Mouse (Mus musculus): Measurements from ENCODE around the gene Ube2e1. TPM values are rescaled to one million over a fixed set of nuclear protein-coding genes. Genes with fewer than 3 reads are reported as not detected.
"Not testable (repeated sequence)": the region's sequence is repeated elsewhere in the genome, so short reads cannot be mapped to it uniquely, and the experiment has no call there.

Gene Ube2e1
- polyA plus RNA-seq, 1 experiment: 90.5 TPM

- no peak for DNase-seq (ENCODE audit: low spot score)
Measured at GRCm38 (mm10) chr14:18317457-18318411, 13.9 kb downstream of the Ube2e1 start.

- no peak for DNase-seq (ENCODE audit: low spot score)
Measured at GRCm38 (mm10) chr14:18304165-18304564, 27.5 kb downstream of the Ube2e1 start.

- no peak for DNase-seq (ENCODE audit: low spot score)
Measured at GRCm38 (mm10) chr14:18303262-18303661, 28.4 kb downstream of the Ube2e1 start.

- DNase-seq (ENCODE audit: low spot score): no peak
Measured at GRCm38 (mm10) chr14:18302750-18303149, 28.9 kb downstream of the Ube2e1 start.

GRCm38 (mm10) chr14:18301591-18301990 lies 30.1 kb downstream of the Ube2e1 start:
- DNase-seq (ENCODE audit: low spot score): no peak

GRCm38 (mm10) chr14:18300676-18301075 lies 31.0 kb downstream of the Ube2e1 start:
- DNase-seq (ENCODE audit: low spot score): no peak

- no peak for DNase-seq (ENCODE audit: low spot score)
Measured at GRCm38 (mm10) chr14:18298874-18299273, 32.8 kb downstream of the Ube2e1 start.

GRCm38 (mm10) chr14:18297441-18297840 lies 34.2 kb downstream of the Ube2e1 start:
- DNase-seq (ENCODE audit: low spot score): no peak

GRCm38 (mm10) chr14:18292578-18292977 lies 39.1 kb downstream of the Ube2e1 start:
- DNase-seq (ENCODE audit: low spot score): no peak

GRCm38 (mm10) chr14:18292111-18292510 lies 39.5 kb downstream of the Ube2e1 start:
- no peak for DNase-seq (ENCODE audit: low spot score)

GRCm38 (mm10) chr14:18287391-18287790 lies 44.3 kb downstream of the Ube2e1 start:
- DNase-seq (ENCODE audit: low spot score): no peak

GRCm38 (mm10) chr14:18286441-18286840 lies 45.2 kb downstream of the Ube2e1 start:
- no peak for DNase-seq (ENCODE audit: low spot score)

GRCm38 (mm10) chr14:18285476-18285875 lies 46.2 kb downstream of the Ube2e1 start:
- no peak for DNase-seq (ENCODE audit: low spot score)

- DNase-seq (ENCODE audit: low spot score): no peak
Measured at GRCm38 (mm10) chr14:18284581-18284980, 47.1 kb downstream of the Ube2e1 start.

GRCm38 (mm10) chr14:18280375-18280774 lies 51.3 kb downstream of the Ube2e1 start:
- no peak for DNase-seq (ENCODE audit: low spot score)

- DNase-seq (ENCODE audit: low spot score): no peak
Measured at GRCm38 (mm10) chr14:18274526-18274925, 57.1 kb downstream of the Ube2e1 start.

GRCm38 (mm10) chr14:18271666-18272065 lies 60.0 kb downstream of the Ube2e1 start:
- DNase-seq (ENCODE audit: low spot score): no peak

- DNase-seq (ENCODE audit: low spot score): peak; percentile 89
Measured at GRCm38 (mm10) chr14:18270529-18271441, 60.9 kb downstream of the Ube2e1 start, which contains the start of the genes Nkiras1 and Rpl15. TSS of gene Nkiras1 (plus strand) at chr14:18271136. TSS of gene Rpl15 (minus strand) at chr14:18271391.

- DNase-seq (ENCODE audit: low spot score): not testable (repeated sequence)
Measured at GRCm38 (mm10) chr14:18269947-18270528, 61.6 kb downstream of the Ube2e1 start.

GRCm38 (mm10) chr14:18263427-18263826 lies 68.2 kb downstream of the Ube2e1 start:
- DNase-seq (ENCODE audit: low spot score): no peak

GRCm38 (mm10) chr14:18261203-18261602 lies 70.5 kb downstream of the Ube2e1 start:
- no peak for DNase-seq (ENCODE audit: low spot score)

- DNase-seq (ENCODE audit: low spot score): no peak
Measured at GRCm38 (mm10) chr14:18242638-18243130, 89.0 kb downstream of the Ube2e1 start.

All from urinary bladder, adult 2 months (tissue).